Mouse (Mus musculus) ES-Bruce4 (cell line): Measurements from ENCODE around the gene Nfyc.

ENCODE experiments used
- CTCF ChIP-seq: IDR thresholded peaks from one replicate; pipeline ENCODE4 v1.8.1; 2011; ENCODE audit warnings: low read depth, low read length
- POLR2A ChIP-seq: IDR thresholded peaks from one replicate; pipeline ENCODE4 v1.8.1; 2011; ENCODE audit warnings: low read length; ENCODE audit not compliant: insufficient read depth

- TF ChIP-seq CTCF (no peak), POLR2A (no peak)
Observed at GRCm38 (mm10) chr4:120797985-120798725, 33.2 kb downstream of the Nfyc start.
